Mouse (Mus musculus) embryo, embryonic 10.5 days (tissue): ENCODE results near the gene Epha2.

ENCODE experiments used
- DNase-seq: peaks from one replicate; pipeline ENCODE4 v3.0.0-alpha.2; 2015; ENCODE audit warnings: low spot score

The Epha2 gene

GRCm38 (mm10) chr4:141303402-141304222, 2.6 kb downstream of the Epha2 start:
- no peak for DNase-seq

- no peak for DNase-seq
Measured at GRCm38 (mm10) chr4:141304223-141304611, 3.2 kb downstream of the Epha2 start.

DNA sequence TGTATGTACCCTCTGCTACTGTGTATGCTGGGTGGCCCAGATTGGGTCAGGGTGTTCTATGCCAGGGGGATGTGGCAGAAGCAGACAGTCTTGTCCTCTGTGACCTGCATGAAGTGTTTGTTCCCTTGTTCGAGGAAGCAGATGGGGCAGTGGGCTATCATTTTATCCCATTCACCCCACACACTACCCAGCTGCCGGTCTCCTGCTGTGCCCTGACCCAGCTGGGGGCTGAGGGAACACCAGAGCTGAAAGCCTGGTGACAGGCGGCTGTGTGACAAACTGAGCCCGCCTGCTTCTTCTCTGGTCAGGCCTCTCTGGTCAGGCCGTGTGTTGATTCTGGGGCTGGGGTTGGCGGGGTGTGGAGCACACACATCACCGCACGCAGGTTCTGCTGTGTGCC, 5.0 kb downstream of the Epha2 start:
- no peak for DNase-seq

GRCm38 (mm10) chr4:141308381-141308780, 7.3 kb downstream of the Epha2 start:
- DNase-seq = no peak

GRCm38 (mm10) chr4:141308857-141309772, 8.1 kb downstream of the Epha2 start:
- no peak for DNase-seq

- DNase-seq = no peak
Measured at GRCm38 (mm10) chr4:141309773-141310145, 8.7 kb downstream of the Epha2 start.

GRCm38 (mm10) chr4:141310191-141310606, 9.2 kb downstream of the Epha2 start:
- peak; percentile 78 for DNase-seq

DNA sequence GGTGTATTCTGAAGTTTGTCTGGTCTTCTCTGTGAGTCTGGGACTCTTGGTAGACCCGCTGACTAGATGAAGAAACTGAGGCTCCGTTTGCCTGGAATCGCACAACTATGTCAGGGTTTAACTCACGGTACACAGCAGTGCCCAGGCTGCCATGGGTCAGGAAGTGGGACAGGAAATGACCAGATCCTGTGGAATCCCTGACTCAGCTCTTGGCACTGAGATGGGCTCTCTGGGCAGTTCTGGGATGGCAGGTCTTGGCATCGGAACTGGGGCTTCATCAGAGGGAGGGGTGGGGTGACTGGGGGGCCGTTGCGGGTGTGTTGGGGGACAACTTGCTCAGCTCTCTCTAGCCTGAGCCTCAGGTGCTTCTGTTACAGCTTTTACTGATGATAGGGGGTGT, 10.0 kb downstream of the Epha2 start:
- DNase-seq = no peak

DNA sequence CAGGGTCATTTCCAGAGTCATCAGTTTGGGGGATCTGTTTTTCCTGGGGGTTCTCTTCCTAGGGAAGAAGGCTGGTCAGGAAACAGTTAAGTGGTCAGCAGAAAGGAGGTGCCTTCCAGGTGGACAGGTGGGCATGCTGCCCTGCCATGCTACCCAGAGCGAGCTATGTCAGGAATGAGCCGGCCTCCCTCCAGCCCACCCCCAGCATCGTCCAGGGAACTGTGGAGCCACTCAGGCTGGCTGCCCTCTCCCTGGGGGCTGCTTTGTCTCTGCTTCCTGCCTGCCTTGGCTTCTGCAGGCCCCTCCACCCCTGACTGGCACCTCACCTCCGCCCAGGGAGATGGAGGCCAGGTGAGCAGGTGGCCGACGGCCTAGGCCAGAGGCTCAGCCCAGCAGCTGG, 10.5 kb downstream of the Epha2 start:
- no peak for DNase-seq

- DNase-seq = no peak
Measured at GRCm38 (mm10) chr4:141311908-141312307, 10.9 kb downstream of the Epha2 start.

GRCm38 (mm10) chr4:141312513-141313131, 11.6 kb downstream of the Epha2 start:
- DNase-seq = no peak

GRCm38 (mm10) chr4:141313481-141313880, 12.4 kb downstream of the Epha2 start:
- no peak for DNase-seq

DNA sequence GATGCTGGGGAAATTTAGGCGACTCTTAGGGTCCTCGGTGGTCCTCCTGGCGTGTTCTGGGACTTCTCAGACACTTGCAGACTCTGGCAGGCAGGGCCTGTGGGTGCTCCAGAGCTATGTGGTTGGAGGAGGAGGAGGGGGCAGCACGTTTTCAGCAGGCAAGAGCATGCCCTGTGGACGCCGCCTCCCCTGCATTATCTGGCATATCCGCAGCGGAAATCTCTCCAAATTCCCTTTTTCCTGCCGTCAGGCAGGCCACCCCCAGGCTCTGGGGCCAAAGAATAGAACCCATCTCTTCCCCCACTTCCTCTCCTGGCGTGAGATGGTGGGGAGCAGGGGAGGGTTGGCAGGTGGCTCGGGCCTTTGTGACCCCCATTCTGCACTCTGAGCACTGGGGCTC, 12.9 kb downstream of the Epha2 start:
- no peak for DNase-seq

- DNase-seq = no peak
Measured at GRCm38 (mm10) chr4:141314745-141315144, 13.7 kb downstream of the Epha2 start.

DNA sequence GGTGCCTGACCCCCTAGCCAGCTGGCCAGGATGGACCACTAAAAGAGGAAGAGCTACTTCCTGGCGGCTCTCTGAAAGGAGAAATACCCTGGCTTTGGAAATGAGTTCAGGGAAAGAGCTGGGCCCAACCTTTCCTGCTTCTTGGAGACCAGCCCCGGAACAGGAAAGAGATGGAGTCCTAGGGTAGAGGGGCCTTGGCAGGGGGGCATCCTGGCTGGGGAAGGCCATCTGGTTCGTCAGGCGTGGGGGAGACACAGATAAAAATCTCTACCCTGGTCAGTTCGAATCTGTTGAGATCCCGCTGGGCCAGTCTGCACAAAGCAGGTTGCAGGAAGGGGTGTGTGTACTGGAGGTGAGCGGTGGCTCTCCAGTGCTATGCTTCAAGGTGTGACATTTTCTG, 15.0 kb downstream of the Epha2 start:
- DNase-seq = no peak

- DNase-seq = no peak
Measured at GRCm38 (mm10) chr4:141316498-141317180, 15.6 kb downstream of the Epha2 start.

DNA sequence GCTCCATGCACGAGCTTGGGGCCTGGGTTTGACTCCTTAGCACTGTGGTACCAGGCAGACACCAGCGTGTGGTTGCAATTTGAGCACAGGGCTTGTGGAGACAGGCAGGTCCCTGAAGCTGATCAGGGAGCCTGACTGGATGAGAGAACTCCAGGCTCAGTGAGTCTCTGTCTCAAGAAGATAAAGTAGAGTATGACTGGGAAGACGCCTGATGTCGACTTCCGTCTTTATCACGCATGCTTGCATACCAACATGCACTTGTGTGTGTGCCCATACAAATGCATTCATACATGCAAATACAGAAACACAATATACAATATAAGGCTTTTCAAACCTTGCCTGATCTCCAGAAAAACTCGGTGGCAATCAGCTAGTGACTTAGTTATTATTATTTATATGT, 16.9 kb downstream of the Epha2 start:
- no peak for DNase-seq

DNA sequence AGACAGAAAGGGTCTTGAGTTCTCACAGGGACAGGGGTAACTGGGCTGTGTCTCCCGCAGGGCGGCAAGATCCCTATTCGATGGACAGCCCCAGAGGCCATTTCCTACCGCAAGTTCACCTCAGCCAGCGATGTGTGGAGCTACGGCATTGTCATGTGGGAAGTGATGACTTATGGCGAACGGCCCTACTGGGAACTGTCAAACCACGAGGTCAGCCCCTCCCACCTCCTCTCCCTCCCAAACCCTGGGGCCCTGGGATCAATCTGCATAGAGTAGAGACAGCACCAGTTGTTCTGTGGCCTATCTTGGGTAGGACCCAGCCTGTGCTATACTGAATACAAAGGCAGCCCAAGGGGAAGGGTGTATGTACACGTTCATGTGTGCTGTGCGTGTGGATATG, 21.5 kb downstream of the Epha2 start:
- no peak for DNase-seq

DNA sequence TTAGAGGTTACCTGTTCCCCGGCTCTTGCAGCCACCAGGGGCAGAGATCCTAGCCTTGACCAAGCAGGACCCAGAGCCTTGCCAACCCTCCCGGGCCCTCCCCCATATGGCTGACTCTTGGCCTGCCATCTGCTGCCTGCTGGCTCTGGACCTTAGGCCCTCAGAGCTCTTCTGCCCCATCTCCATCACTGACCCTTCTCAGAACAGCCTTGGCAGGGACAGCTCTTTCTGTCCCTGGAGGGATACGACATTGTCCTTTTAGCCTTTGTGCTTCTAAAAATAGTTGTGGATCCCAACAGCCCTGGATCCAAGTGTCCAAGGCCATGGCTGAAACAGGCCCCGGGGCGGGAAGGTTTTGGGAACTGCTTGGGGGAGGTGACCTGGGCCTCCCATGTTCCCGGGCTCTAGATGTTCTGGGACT, 23.7 kb downstream of the Epha2 start:
- no peak for DNase-seq

DNA sequence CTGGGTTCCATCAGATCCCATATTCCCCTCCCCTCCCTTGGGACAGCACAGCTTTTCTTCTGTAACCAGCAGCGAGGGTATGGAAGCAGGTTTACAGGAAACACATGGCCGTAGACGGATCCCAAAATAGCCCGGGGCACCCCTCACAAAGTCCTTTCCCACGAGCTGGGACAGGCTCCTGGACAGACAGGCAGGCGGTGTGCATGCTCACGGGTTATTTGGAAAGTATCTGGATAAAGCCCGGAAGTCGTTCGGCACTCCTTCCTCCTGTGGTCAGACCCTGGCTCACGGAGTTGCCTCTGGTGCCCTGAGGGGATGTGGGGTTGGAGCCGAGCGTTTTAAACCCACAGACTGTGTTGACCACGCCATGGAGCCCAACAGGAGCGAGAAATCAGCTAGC, 24.6 kb downstream of the Epha2 start:
- DNase-seq = no peak

DNA sequence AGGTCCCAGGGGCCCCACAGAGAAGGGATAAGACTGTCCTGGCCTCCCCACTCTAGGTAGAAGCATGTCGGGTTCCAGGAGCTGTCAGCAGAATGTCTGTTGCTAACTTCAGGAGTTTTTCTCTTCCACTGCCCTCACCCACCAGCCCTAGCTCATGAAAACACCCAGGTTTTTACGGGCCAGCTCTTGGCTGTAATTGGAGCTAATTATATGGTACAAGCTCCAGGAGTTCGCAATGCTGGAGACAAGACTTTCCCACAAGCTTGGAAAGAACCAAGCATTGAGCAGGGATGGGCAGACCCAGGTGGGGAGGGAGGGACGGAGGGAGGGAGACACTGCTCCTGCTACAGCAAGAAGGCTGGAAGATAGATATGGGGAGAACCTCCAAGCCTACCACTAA, 26.0 kb downstream of the Epha2 start:
- no peak for DNase-seq

- DNase-seq = no peak
Measured at GRCm38 (mm10) chr4:141328742-141329141, 27.7 kb downstream of the Epha2 start.
